18 mouse cellular contexts compared by ENCODE assay signal in the genomic region with DNA sequence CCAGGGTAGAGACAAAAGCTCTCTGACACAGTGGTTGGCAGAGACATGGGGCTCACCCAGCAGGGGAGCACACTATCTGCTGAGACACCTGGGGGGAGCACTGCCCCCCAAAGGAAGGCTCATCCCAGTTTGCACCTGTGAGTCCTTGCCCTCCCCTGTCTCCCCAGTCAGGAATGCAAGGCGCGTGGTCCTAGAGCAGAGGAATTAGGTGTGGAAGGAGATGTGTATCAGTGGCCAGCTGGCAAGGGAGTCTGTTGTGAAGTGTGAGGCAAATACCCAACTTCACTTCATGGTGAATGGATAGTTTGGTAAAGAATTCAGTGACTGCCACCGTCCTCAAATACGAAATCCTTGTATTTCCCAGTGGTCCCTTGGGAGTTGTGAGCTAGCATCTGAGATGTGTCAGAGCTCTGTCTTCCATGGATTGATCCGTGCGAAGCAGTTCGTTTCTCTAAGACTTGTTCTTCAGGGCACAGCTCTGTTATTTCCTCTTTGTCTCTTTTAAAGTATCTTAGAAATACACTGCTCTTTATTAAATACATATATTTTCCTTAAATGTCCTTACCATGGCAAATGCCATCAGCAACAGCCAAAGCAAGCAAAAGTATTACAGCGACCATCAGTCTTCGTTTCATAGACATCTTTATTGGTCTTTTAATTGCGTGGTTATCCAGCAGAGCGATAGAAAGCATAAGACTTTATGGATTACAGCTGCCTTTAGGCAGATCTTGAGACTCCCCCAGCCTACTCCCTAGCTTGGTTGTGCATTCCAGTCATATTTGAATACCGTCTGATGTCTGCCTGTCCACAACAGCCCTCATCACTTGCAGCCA.
DNase-seq lines count a peak whose midpoint lies in the region; ATAC-seq and TF ChIP-seq lines count a peak whose summit lies in the region.
"Had no signal": no experiment of that assay in that cellular context is flagged by ENCODE, and none has a peak within 500 bp of the region (broad histone marks: within the 10 kb centered on the region; RNA-seq: fewer than 3 reads in every experiment).

No protein-coding gene starts in this region.

- H3K4me2 ChIP-seq in embryonic facial prominence, embryonic 14.5 days (ENCODE audit: low read depth, low read length): no peak overlapping the region
- peak overlapping the region; percentile 26; the same call in 1 of the 2 replicates for H3K4me2 ChIP-seq in kidney, postnatal 0 days (ENCODE audit: low read length)
- H3K4me2 ChIP-seq in liver, embryonic 12.5 days: no peak overlapping the region
- H3K4me2 ChIP-seq: embryonic facial prominence, embryonic 13.5 days; forebrain, embryonic 13.5 days; heart, embryonic 15.5 days; liver, embryonic 15.5 days; midbrain, embryonic 12.5 days had no signal

- no peaks in the 10 kb centered on the region for H3K27me3 ChIP-seq in embryonic facial prominence, embryonic 14.5 days (replicated peaks; ENCODE audit: control insufficient read depth, insufficient read depth, low read length)
- no peaks in the 10 kb centered on the region for H3K27me3 ChIP-seq in embryonic facial prominence, embryonic 10.5 days (replicated peaks; ENCODE audit: low read depth, poor library complexity, severe bottlenecking)
- no peaks in the 10 kb centered on the region for H3K27me3 ChIP-seq in kidney, postnatal 0 days (ENCODE audit: insufficient read depth, low read length)
- no peaks in the 10 kb centered on the region for H3K27me3 ChIP-seq in liver, embryonic 12.5 days (replicated peaks)
- H3K27me3 ChIP-seq: embryonic facial prominence, embryonic 13.5 days; forebrain, embryonic 13.5 days; heart, embryonic 15.5 days; liver, embryonic 15.5 days; midbrain, embryonic 12.5 days had no signal

- no peak for ATAC-seq in embryonic facial prominence, embryonic 14.5 days (ENCODE audit: low read depth)
- peak; percentile 88 for ATAC-seq in kidney, postnatal 0 days (replicated peaks; ENCODE audit: low FRiP score, low read depth)
- no peak for ATAC-seq in liver, embryonic 12.5 days
- ATAC-seq: activated CD4-positive, CD25-positive, alpha-beta regulatory T cell, adult 4 months; forebrain, embryonic 13.5 days; hindbrain, embryonic 16.5 days had no signal

- H3K4me1 ChIP-seq in embryonic facial prominence, embryonic 14.5 days (ENCODE audit: control insufficient read depth, insufficient read depth, low read length): no peaks in the 10 kb centered on the region
- peaks cover 13% of the 10 kb centered on the region for H3K4me1 ChIP-seq in embryonic facial prominence, embryonic 10.5 days
- H3K4me1 ChIP-seq in kidney, postnatal 0 days (replicated peaks; ENCODE audit: insufficient read depth, low read length): no peaks in the 10 kb centered on the region
- no peaks in the 10 kb centered on the region for H3K4me1 ChIP-seq in liver, embryonic 12.5 days
- H3K4me1 ChIP-seq: forebrain, embryonic 13.5 days; heart, embryonic 15.5 days; liver, embryonic 15.5 days; midbrain, embryonic 12.5 days had no signal

- peak; percentile 25 for DNase-seq in embryonic facial prominence, embryonic 14.5 days (ENCODE audit: low spot score)
- DNase-seq in embryonic facial prominence, embryonic 10.5 days (ENCODE audit: low spot score): no peak
- DNase-seq in kidney, postnatal 0 days (ENCODE audit: low spot score): peak; percentile 93
- no peak for DNase-seq in kidney, postnatal 25 days
- peak; percentile 46 for DNase-seq in forelimb bud, embryonic 11.5 days (ENCODE audit: low read depth, low spot score)
- DNase-seq in lung, postnatal 14 days: peak; percentile 25
- DNase-seq in adrenal gland, postnatal 4 days (ENCODE audit: low spot score in 2 of 2): no peak
- DNase-seq: adrenal gland, postnatal 25 days; kidney, adult 9 months; thymus, adult 2 months had no signal

- H3K27ac ChIP-seq in embryonic facial prominence, embryonic 14.5 days (replicated peaks; ENCODE audit: low read depth, low read length): no peak overlapping the region
- H3K27ac ChIP-seq in embryonic facial prominence, embryonic 10.5 days (replicated peaks): no peak overlapping the region
- H3K27ac ChIP-seq in kidney, postnatal 0 days: peak overlapping the region; percentile 42; the same call in 1 of the 2 replicates
- H3K27ac ChIP-seq in liver, embryonic 12.5 days: no peak overlapping the region
- H3K27ac ChIP-seq: embryonic facial prominence, embryonic 13.5 days; forebrain, embryonic 13.5 days; heart, embryonic 15.5 days; liver, embryonic 15.5 days; midbrain, embryonic 12.5 days had no signal

- H3K36me3 ChIP-seq in embryonic facial prominence, embryonic 14.5 days (ENCODE audit: control insufficient read depth, insufficient read depth, low read length): no peaks in the 10 kb centered on the region
- H3K36me3 ChIP-seq in embryonic facial prominence, embryonic 10.5 days (replicated peaks): no peaks in the 10 kb centered on the region; the same call in 1 of the 2 replicates
- H3K36me3 ChIP-seq in kidney, postnatal 0 days (ENCODE audit: insufficient read depth, low read length): no peaks in the 10 kb centered on the region
- no peaks in the 10 kb centered on the region for H3K36me3 ChIP-seq in liver, embryonic 12.5 days
- H3K36me3 ChIP-seq: heart, embryonic 15.5 days; liver, embryonic 15.5 days; midbrain, embryonic 12.5 days had no signal

- H3K9me3 ChIP-seq in embryonic facial prominence, embryonic 14.5 days (ENCODE audit: control insufficient read depth, low read length): no peaks in the 10 kb centered on the region
- no peaks in the 10 kb centered on the region for H3K9me3 ChIP-seq in embryonic facial prominence, embryonic 10.5 days
- no peaks in the 10 kb centered on the region for H3K9me3 ChIP-seq in kidney, postnatal 0 days (replicated peaks; ENCODE audit: low read length)
- H3K9me3 ChIP-seq in liver, embryonic 12.5 days (replicated peaks): no peaks in the 10 kb centered on the region
- H3K9me3 ChIP-seq: embryonic facial prominence, embryonic 13.5 days; forebrain, embryonic 13.5 days; heart, embryonic 15.5 days; liver, embryonic 15.5 days; midbrain, embryonic 12.5 days had no signal

- no peak overlapping the region for H3K4me3 ChIP-seq in embryonic facial prominence, embryonic 14.5 days (ENCODE audit: low read depth, low read length)
- H3K4me3 ChIP-seq in embryonic facial prominence, embryonic 10.5 days: no peak overlapping the region
- no peak overlapping the region for H3K4me3 ChIP-seq in kidney, postnatal 0 days (replicated peaks; ENCODE audit: low read depth, low read length)
- H3K4me3 ChIP-seq in liver, embryonic 12.5 days: no peak overlapping the region
- H3K4me3 ChIP-seq: embryonic facial prominence, embryonic 13.5 days; forebrain, embryonic 13.5 days; heart, embryonic 15.5 days; liver, embryonic 15.5 days; midbrain, embryonic 12.5 days had no signal

- H3K9ac ChIP-seq in embryonic facial prominence, embryonic 14.5 days (ENCODE audit: low read depth, low read length): no peak overlapping the region
- no peak overlapping the region for H3K9ac ChIP-seq in kidney, postnatal 0 days (ENCODE audit: low read depth, low read length)
- H3K9ac ChIP-seq in liver, embryonic 12.5 days: no peak overlapping the region
- H3K9ac ChIP-seq: embryonic facial prominence, embryonic 13.5 days; forebrain, embryonic 13.5 days; heart, embryonic 15.5 days; liver, embryonic 15.5 days; midbrain, embryonic 12.5 days had no signal

- WGBS in embryonic facial prominence, embryonic 14.5 days: 54% methylated on average over 12 of the region's 12 CpGs
- WGBS in embryonic facial prominence, embryonic 10.5 days: 78% methylated on average over 12 of the region's 12 CpGs
- WGBS in kidney, postnatal 0 days: 26% methylated on average over 12 of the region's 12 CpGs
- 69% methylated on average over 12 of the region's 12 CpGs for WGBS in liver, embryonic 12.5 days (ENCODE audit: insufficient replicate concordance)

- TF ChIP-seq CTCF in kidney, postnatal 0 days (IDR thresholded peaks at IDR 0.05; ENCODE audit: low read depth): no peak

Comparison
In these comparisons a context has a peak if more than half of its experiments do, and no peak if none do; other contexts are left out.
1. DNase-seq: peak in embryonic facial prominence, embryonic 14.5 days (single experiment), kidney, postnatal 0 days (single experiment), forelimb bud, embryonic 11.5 days (single experiment) and lung, postnatal 14 days (single experiment); none in embryonic facial prominence, embryonic 10.5 days (single experiment), kidney, postnatal 25 days (0 of 2) and adrenal gland, postnatal 4 days (0 of 2).